Mouse (Mus musculus): Measurements from ENCODE around the gene Igsf9b.

The Igsf9b gene

GRCm38 (mm10) chr9:27298411-27299285 lies at the start of gene Igsf9b:
Gene Igsf9b (plus strand): TSS chr9:27299204.
- DNase-seq (ENCODE audit: low spot score) = peak; percentile 91

GRCm38 (mm10) chr9:27252034-27252714 lies 46.8 kb upstream of the Igsf9b start:
- DNase-seq (ENCODE audit: low spot score) = no peak

- DNase-seq (ENCODE audit: low spot score) = no peak
Measured at GRCm38 (mm10) chr9:27256454-27256853, 42.5 kb upstream of the Igsf9b start.

GRCm38 (mm10) chr9:27260378-27260947 lies 38.5 kb upstream of the Igsf9b start:
- no peak for DNase-seq (ENCODE audit: low spot score)

GRCm38 (mm10) chr9:27261905-27262304 lies 37.1 kb upstream of the Igsf9b start:
- DNase-seq (ENCODE audit: low spot score) = no peak

GRCm38 (mm10) chr9:27265009-27265408 lies 34.0 kb upstream of the Igsf9b start:
- no peak for DNase-seq (ENCODE audit: low spot score)

- DNase-seq (ENCODE audit: low spot score) = no peak
Measured at GRCm38 (mm10) chr9:27267878-27268277, 31.1 kb upstream of the Igsf9b start.

- no peak for DNase-seq (ENCODE audit: low spot score)
Measured at GRCm38 (mm10) chr9:27268493-27268892, 30.5 kb upstream of the Igsf9b start.

GRCm38 (mm10) chr9:27269322-27269721 lies 29.7 kb upstream of the Igsf9b start:
- DNase-seq (ENCODE audit: low spot score) = no peak

- no peak for DNase-seq (ENCODE audit: low spot score)
Measured at GRCm38 (mm10) chr9:27269904-27270303, 29.1 kb upstream of the Igsf9b start.

- DNase-seq (ENCODE audit: low spot score) = no peak
Measured at GRCm38 (mm10) chr9:27271899-27272298, 27.1 kb upstream of the Igsf9b start.

GRCm38 (mm10) chr9:27272858-27273257 lies 26.1 kb upstream of the Igsf9b start:
- DNase-seq (ENCODE audit: low spot score) = no peak

GRCm38 (mm10) chr9:27276282-27276839 lies 22.6 kb upstream of the Igsf9b start:
- DNase-seq (ENCODE audit: low spot score) = no peak

GRCm38 (mm10) chr9:27277401-27278087 lies 21.5 kb upstream of the Igsf9b start:
- no peak for DNase-seq (ENCODE audit: low spot score)

- DNase-seq (ENCODE audit: low spot score) = no peak
Measured at GRCm38 (mm10) chr9:27279041-27279440, 20.0 kb upstream of the Igsf9b start.

GRCm38 (mm10) chr9:27280976-27281375 lies 18.0 kb upstream of the Igsf9b start:
- no peak for DNase-seq (ENCODE audit: low spot score)

GRCm38 (mm10) chr9:27285719-27286249 lies 13.2 kb upstream of the Igsf9b start:
- no peak for DNase-seq (ENCODE audit: low spot score)

GRCm38 (mm10) chr9:27286296-27286695 lies 12.7 kb upstream of the Igsf9b start:
- no peak for DNase-seq (ENCODE audit: low spot score)

- DNase-seq (ENCODE audit: low spot score) = no peak
Measured at GRCm38 (mm10) chr9:27286859-27287258, 12.1 kb upstream of the Igsf9b start.

GRCm38 (mm10) chr9:27287419-27287818 lies 11.6 kb upstream of the Igsf9b start:
- DNase-seq (ENCODE audit: low spot score) = no peak

- no peak for DNase-seq (ENCODE audit: low spot score)
Measured at GRCm38 (mm10) chr9:27288442-27288841, 10.6 kb upstream of the Igsf9b start.

All from lung, postnatal 25 days (tissue).